Mouse (Mus musculus): ENCODE results near the gene Shisal2b. TPM values are rescaled to one million over a fixed set of nuclear protein-coding genes. Genes with fewer than 3 reads are reported as not detected.

Shisal2b gene
- total and polyA plus RNA-seq, 2 experiments from 2014 or later: 0.82 to 4.0 TPM

DNA sequence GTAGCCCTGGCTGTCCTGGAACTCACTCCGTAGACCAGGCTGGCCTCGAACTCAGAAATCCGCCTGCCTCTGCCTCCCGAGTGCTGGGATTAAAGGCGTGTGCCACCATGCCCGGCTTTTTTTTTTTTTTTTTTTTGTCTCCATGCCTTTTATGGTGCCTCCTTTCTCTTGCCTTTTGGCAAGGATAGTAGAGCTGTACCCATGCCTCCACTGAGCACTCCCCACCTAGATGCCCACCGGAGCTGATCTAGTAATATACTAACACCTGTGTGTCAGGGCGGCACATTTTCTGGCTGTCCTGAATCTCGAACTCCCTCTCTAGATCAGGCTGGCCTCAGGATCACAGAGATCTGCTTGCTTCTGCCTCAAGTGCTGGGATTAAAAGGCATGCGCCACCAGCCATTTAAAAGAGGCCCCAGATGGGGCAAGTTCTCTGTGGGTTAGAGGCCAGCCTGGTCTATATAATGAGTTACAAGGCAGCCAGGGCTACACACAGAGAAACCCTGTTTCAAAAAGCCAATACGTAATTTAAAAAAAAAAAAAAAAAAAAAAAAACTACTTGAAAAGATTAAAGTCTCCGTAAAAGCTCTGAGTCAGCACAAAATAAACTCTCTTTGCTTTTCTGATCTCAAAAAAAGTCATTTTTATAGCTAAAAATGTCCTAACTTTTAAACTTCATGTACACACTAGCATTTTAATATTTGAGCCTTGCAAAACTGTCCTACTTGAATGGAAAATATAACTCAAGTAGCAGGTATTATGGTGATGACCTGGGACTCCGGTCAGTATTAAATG lies 20.2 kb downstream of the Shisal2b start:
- H3K4me1 ChIP-seq (ENCODE audit: insufficient read depth, low read length): no peaks in the 10 kb centered on the region
- H3K9me3 ChIP-seq (ENCODE audit: low read length): no peaks in the 10 kb centered on the region
- no peak overlapping the region for H3K27ac ChIP-seq (ENCODE audit: low read depth, low read length)
- 88% methylated on average over 9 of the region's 13 CpGs for WGBS
- TF ChIP-seq CTCF (IDR thresholded peaks at IDR 0.05): no peak
- ATAC-seq (ENCODE audit: low FRiP score) (no peak), DNase-seq (ENCODE audit: low spot score) (no peak)
- no peaks in the 10 kb centered on the region for H3K27me3 ChIP-seq (ENCODE audit: insufficient read depth, low read length)
- H3K9ac ChIP-seq (replicated peaks; ENCODE audit: low read length, poor library complexity, severe bottlenecking): no peak overlapping the region
- H3K36me3 ChIP-seq (ENCODE audit: insufficient read depth, low read length): 0 out of 2 replicates have a peak, but pooled peaks cover 4% of the 10 kb centered on the region
- H3K4me2 ChIP-seq (ENCODE audit: low read depth, low read length, poor library complexity, severe bottlenecking): no peak overlapping the region
- H3K4me3 ChIP-seq (ENCODE audit: low read depth, low read length): no peak overlapping the region

- TF ChIP-seq CTCF (IDR thresholded peaks at IDR 0.05): no peak
- no peaks in the 10 kb centered on the region for H3K9me3 ChIP-seq (ENCODE audit: low read length)
- H3K27ac ChIP-seq (ENCODE audit: low read depth, low read length): no peak overlapping the region
- H3K4me1 ChIP-seq (ENCODE audit: insufficient read depth, low read length): no peaks in the 10 kb centered on the region
- H3K9ac ChIP-seq (replicated peaks; ENCODE audit: low read length, poor library complexity, severe bottlenecking): no peak overlapping the region
- no peak overlapping the region for H3K4me3 ChIP-seq (ENCODE audit: low read depth, low read length)
- H3K4me2 ChIP-seq (ENCODE audit: low read depth, low read length, poor library complexity, severe bottlenecking): no peak overlapping the region
- H3K27me3 ChIP-seq (ENCODE audit: insufficient read depth, low read length): no peaks in the 10 kb centered on the region
- no peak for ATAC-seq (ENCODE audit: low FRiP score)
- peaks cover 10% of the 10 kb centered on the region; the same call in 1 of the 2 replicates for H3K36me3 ChIP-seq (ENCODE audit: insufficient read depth, low read length)
- WGBS: 82% methylated on average over 4 of the region's 4 CpGs
- DNase-seq (ENCODE audit: low spot score): no peak
Measured at GRCm38 (mm10) chr13:104841937-104842336, 21.8 kb downstream of the Shisal2b start.

DNA sequence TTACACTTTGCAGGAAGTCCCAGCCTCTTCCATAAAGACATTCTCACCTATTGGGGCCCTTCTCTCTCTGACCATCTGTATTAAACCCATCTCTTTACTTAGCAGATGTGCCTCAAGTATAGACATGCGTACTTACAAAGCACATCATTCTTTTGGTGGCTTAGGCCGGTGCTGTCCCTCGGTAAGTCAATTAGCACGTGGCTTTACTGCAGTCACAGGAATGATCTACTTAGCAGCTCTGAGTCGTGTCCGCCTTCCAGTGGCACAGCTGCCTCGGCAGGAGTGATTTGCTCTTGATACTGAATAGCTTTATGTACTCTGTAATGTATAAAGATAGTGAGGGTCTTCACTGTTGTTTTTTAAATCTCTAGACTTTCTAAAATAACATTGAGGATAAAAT lies 26.1 kb downstream of the Shisal2b start:
- no peak for ATAC-seq (ENCODE audit: low FRiP score)
- WGBS: 88% methylated on average over 7 of the region's 7 CpGs

GRCm38 (mm10) chr13:104832811-104833210 lies 30.9 kb downstream of the Shisal2b start:
- H3K27ac ChIP-seq (ENCODE audit: low read depth, low read length): no peak overlapping the region
- H3K36me3 ChIP-seq (ENCODE audit: insufficient read depth, low read length): peaks cover 18% of the 10 kb centered on the region
- DNase-seq (ENCODE audit: low spot score) (no peak), ATAC-seq (ENCODE audit: low FRiP score) (no peak)
- H3K9me3 ChIP-seq (ENCODE audit: low read length): no peaks in the 10 kb centered on the region
- H3K4me3 ChIP-seq (ENCODE audit: low read depth, low read length): no peak overlapping the region
- no peak for TF ChIP-seq CTCF (IDR thresholded peaks at IDR 0.05)
- H3K27me3 ChIP-seq (ENCODE audit: insufficient read depth, low read length): no peaks in the 10 kb centered on the region
- H3K4me2 ChIP-seq (ENCODE audit: low read depth, low read length, poor library complexity, severe bottlenecking): no peak overlapping the region
- no peak overlapping the region for H3K9ac ChIP-seq (replicated peaks; ENCODE audit: low read length, poor library complexity, severe bottlenecking)
- WGBS: 94% methylated on average over 13 of the region's 13 CpGs
- no peaks in the 10 kb centered on the region for H3K4me1 ChIP-seq (ENCODE audit: insufficient read depth, low read length)

More for the DNA sequence above, 26.1 kb downstream of the Shisal2b start:
- H3K4me2 ChIP-seq (ENCODE audit: low read depth, low read length, poor library complexity, severe bottlenecking): no peak overlapping the region
- peaks cover 21% of the 10 kb centered on the region for H3K36me3 ChIP-seq (ENCODE audit: insufficient read depth, low read length)
- H3K9me3 ChIP-seq (ENCODE audit: low read length): no peaks in the 10 kb centered on the region
- no peak overlapping the region for H3K4me3 ChIP-seq (ENCODE audit: low read depth, low read length)
- H3K4me1 ChIP-seq (ENCODE audit: insufficient read depth, low read length): no peaks in the 10 kb centered on the region
- H3K27me3 ChIP-seq (ENCODE audit: insufficient read depth, low read length): no peaks in the 10 kb centered on the region
- no peak for DNase-seq (ENCODE audit: low spot score)
- H3K9ac ChIP-seq (replicated peaks; ENCODE audit: low read length, poor library complexity, severe bottlenecking): no peak overlapping the region
- no peak overlapping the region for H3K27ac ChIP-seq (ENCODE audit: low read depth, low read length)
- no peak for TF ChIP-seq CTCF (IDR thresholded peaks at IDR 0.05)

DNA sequence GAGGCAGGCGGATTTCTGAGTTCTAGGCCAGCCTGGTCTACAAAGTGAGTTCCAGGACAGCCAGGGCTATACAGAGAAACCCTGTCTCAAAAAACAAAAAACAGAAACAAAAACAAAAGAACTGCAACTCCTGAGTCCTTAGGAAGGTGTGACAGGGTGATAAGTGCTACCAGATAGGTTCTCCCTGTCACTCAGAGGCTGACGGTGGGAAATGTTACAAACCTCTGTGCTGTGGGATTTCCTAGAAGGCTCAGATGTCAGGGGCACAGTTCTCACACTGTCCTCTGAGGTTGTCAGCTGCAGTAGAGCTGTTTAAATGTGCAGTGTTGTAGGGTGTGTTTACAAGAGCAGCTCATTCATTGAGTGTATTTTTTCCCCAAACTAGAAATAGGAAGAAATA lies 38.2 kb downstream of the Shisal2b start:
- H3K27ac ChIP-seq (ENCODE audit: low read depth, low read length): no peak overlapping the region
- WGBS: 97% methylated on average over 2 of the region's 2 CpGs
- no peak for DNase-seq (ENCODE audit: low spot score)
- H3K27me3 ChIP-seq (ENCODE audit: insufficient read depth, low read length): no peaks in the 10 kb centered on the region
- no peak overlapping the region for H3K9ac ChIP-seq (replicated peaks; ENCODE audit: low read length, poor library complexity, severe bottlenecking)
- no peaks in the 10 kb centered on the region for H3K4me1 ChIP-seq (ENCODE audit: insufficient read depth, low read length)
- ATAC-seq (ENCODE audit: low FRiP score): no peak
- H3K4me3 ChIP-seq (ENCODE audit: low read depth, low read length): no peak overlapping the region
- no peak for TF ChIP-seq CTCF (IDR thresholded peaks at IDR 0.05)
- H3K36me3 ChIP-seq (ENCODE audit: insufficient read depth, low read length): 0 out of 2 replicates have a peak, but pooled peaks cover 2% of the 10 kb centered on the region
- no peak overlapping the region for H3K4me2 ChIP-seq (ENCODE audit: low read depth, low read length, poor library complexity, severe bottlenecking)
- no peaks in the 10 kb centered on the region for H3K9me3 ChIP-seq (ENCODE audit: low read length)

DNA sequence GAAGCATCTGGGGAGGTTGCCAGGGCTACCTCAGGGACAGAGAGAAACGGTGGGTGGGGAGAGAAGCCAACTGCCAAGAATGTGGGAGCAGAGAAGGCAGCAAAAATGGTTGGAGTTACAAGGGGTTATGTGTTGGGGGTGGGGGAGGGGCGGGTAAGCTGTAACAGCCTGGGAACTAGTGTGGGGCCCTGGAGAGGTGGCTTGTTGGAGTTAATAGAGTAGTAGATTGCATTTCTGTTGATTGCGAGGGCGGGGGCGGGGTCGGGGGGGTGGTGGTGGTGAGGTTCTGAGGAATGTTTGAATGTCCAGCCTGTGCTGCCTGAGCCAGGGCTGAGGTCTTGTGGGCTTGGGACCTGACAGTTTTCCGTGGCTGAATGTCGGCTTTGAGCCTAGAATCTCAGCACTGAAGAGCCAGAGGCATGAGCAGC lies 41.3 kb downstream of the Shisal2b start:
- Histone ChIP-seq H3K27me3 (ENCODE audit: insufficient read depth, low read length) (no peaks in the 10 kb centered on the region), H3K36me3 (ENCODE audit: insufficient read depth, low read length) (0 out of 2 replicates have a peak, but pooled peaks cover 2% of the 10 kb centered on the region), H3K9ac (replicated peaks; ENCODE audit: low read length, poor library complexity, severe bottlenecking) (no peak overlapping the region), H3K27ac (ENCODE audit: low read depth, low read length) (no peak overlapping the region), H3K9me3 (ENCODE audit: low read length) (no peaks in the 10 kb centered on the region), H3K4me1 (ENCODE audit: insufficient read depth, low read length) (peaks cover 3% of the 10 kb centered on the region; the same call in 1 of the 2 replicates), H3K4me3 (ENCODE audit: low read depth, low read length) (no peak overlapping the region), H3K4me2 (ENCODE audit: low read depth, low read length, poor library complexity, severe bottlenecking) (no peak overlapping the region)
- TF ChIP-seq CTCF (IDR thresholded peaks at IDR 0.05): no peak
- 38% methylated on average over 8 of the region's 8 CpGs for WGBS
- ATAC-seq (ENCODE audit: low FRiP score): peak; percentile 50; the same call in 1 of the 2 replicates
- DNase-seq (ENCODE audit: low spot score): peak; percentile 63

Data from midbrain, postnatal 0 days (tissue).